Mouse (Mus musculus) liver, embryonic 15.5 days (tissue): ENCODE measurements around the gene Lama1. TPM values are rescaled to one million over a fixed set of nuclear protein-coding genes. Genes with fewer than 3 reads are reported as not detected.
"Not testable (repeated sequence)": the region's sequence is repeated elsewhere in the genome, so short reads cannot be mapped to it uniquely, and the experiment has no call there.

Source experiments
- ATAC-seq: fragments of 200-750 bp; cut with Nextera tagmentation; 2 replicates; pipeline ENCODE4 v1.8.0; 2017; ENCODE audit warnings: moderate number of reproducible peaks, mild to moderate bottlenecking, moderate library complexity; ENCODE audit not compliant: insufficient read depth
- H3K27ac ChIP-seq: fragments of 300-500 bp; sonication (generic); replicated peaks from 2 replicates; pipeline ENCODE4 v1.5.1; 2015; ENCODE audit warnings: mild to moderate bottlenecking, inconsistent platforms
- H3K27me3 ChIP-seq: fragments of 300-500 bp; sonication (generic); 2 replicates; pipeline ENCODE4 v1.6.1; 2015; ENCODE audit warnings: mild to moderate bottlenecking, inconsistent platforms
- H3K36me3 ChIP-seq: fragments of 300-500 bp; sonication (generic); replicated peaks from 2 replicates; pipeline ENCODE4 v1.6.1; 2015; ENCODE audit warnings: moderate library complexity, mild to moderate bottlenecking, inconsistent platforms
- H3K4me1 ChIP-seq: fragments of 300-500 bp; sonication (generic); replicated peaks from 2 replicates; pipeline ENCODE4 v1.6.1; 2015; ENCODE audit warnings: inconsistent platforms
- H3K4me2 ChIP-seq: fragments of 300-500 bp; sonication (generic); 2 replicates; pipeline ENCODE4 v1.6.1; 2015; ENCODE audit warnings: moderate library complexity, mild to moderate bottlenecking, inconsistent platforms
- H3K4me3 ChIP-seq: fragments of 300-500 bp; sonication (generic); replicated peaks from 2 replicates; pipeline ENCODE4 v1.5.1; 2015; ENCODE audit warnings: mild to moderate bottlenecking, inconsistent platforms
- H3K9ac ChIP-seq: fragments of 300-500 bp; sonication (generic); 2 replicates; pipeline ENCODE4 v1.6.1; 2015; ENCODE audit warnings: moderate library complexity, mild to moderate bottlenecking, inconsistent platforms
- H3K9me3 ChIP-seq: fragments of 300-500 bp; sonication (generic); replicated peaks from 2 replicates; pipeline ENCODE4 v1.6.1; 2016; ENCODE audit warnings: inconsistent platforms
- WGBS: fragments of 180-500 bp; shearing (Covaris S2); methylation state at CpG from one replicate; pipeline ENCODE4 v1.1.7; 2015; ENCODE audit warnings: mixed read lengths; ENCODE audit not compliant: insufficient replicate concordance; 5-methylcytosine and 5-hydroxymethylcytosine counted together
- polyA plus RNA-seq: library from polyadenylated mRNA; unstranded; fragments of >200 nt; fragmentation: Nextera tagmentation; extraction: Ambion mirVana; gene quantifications from 2 replicates; pipeline ENCODE4 v1.2.1, GENCODE M21; 2015

The Lama1 gene
- polyA plus RNA-seq, 1 experiment from 2014 or later, result 0.82 TPM

- H3K4me1 ChIP-seq, result no peaks in the 10 kb centered on the region
- WGBS, result 74% methylated on average over 19 of the region's 19 CpGs
- H3K4me2 ChIP-seq, result no peak overlapping the region
- no peak for ATAC-seq
- H3K36me3 ChIP-seq, result no peaks in the 10 kb centered on the region
- no peak overlapping the region for H3K4me3 ChIP-seq
- no peak overlapping the region for H3K9ac ChIP-seq
- H3K9me3 ChIP-seq, result no peaks in the 10 kb centered on the region
- no peak overlapping the region for H3K27ac ChIP-seq
- no peaks in the 10 kb centered on the region for H3K27me3 ChIP-seq
Observed at GRCm38 (mm10) chr17:67715466-67715865, 18.4 kb downstream of the Lama1 start.

GRCm38 (mm10) chr17:67722055-67722454, 25.0 kb downstream of the Lama1 start:
- H3K9me3 ChIP-seq, result no peaks in the 10 kb centered on the region
- no peak overlapping the region for H3K9ac ChIP-seq
- WGBS, result 60% methylated on average over 7 of the region's 7 CpGs
- H3K36me3 ChIP-seq, result no peaks in the 10 kb centered on the region
- H3K27ac ChIP-seq, result no peak overlapping the region
- H3K4me1 ChIP-seq, result no peaks in the 10 kb centered on the region
- no peak overlapping the region for H3K4me3 ChIP-seq
- no peak overlapping the region for H3K4me2 ChIP-seq
- no peaks in the 10 kb centered on the region for H3K27me3 ChIP-seq
- ATAC-seq, result no peak

- ATAC-seq, result no peak
- no peak overlapping the region for H3K9ac ChIP-seq
- no peaks in the 10 kb centered on the region for H3K4me1 ChIP-seq
- H3K4me3 ChIP-seq, result no peak overlapping the region
- WGBS, result 78% methylated on average over 1 of the region's 1 CpGs
- H3K9me3 ChIP-seq, result no peaks in the 10 kb centered on the region
- no peak overlapping the region for H3K4me2 ChIP-seq
- no peaks in the 10 kb centered on the region for H3K36me3 ChIP-seq
- no peak overlapping the region for H3K27ac ChIP-seq
- H3K27me3 ChIP-seq, result no peaks in the 10 kb centered on the region
Observed at GRCm38 (mm10) chr17:67722578-67722977, 25.5 kb downstream of the Lama1 start.

- 62% methylated on average over 14 of the region's 14 CpGs for WGBS
- Histone ChIP-seq H3K36me3 (no peaks in the 10 kb centered on the region), H3K4me3 (no peak overlapping the region), H3K4me1 (no peaks in the 10 kb centered on the region), H3K27me3 (no peaks in the 10 kb centered on the region), H3K9ac (no peak overlapping the region), H3K9me3 (no peaks in the 10 kb centered on the region), H3K4me2 (no peak overlapping the region), H3K27ac (no peak overlapping the region)
- no peak for ATAC-seq
Observed at GRCm38 (mm10) chr17:67723175-67724067, 26.4 kb downstream of the Lama1 start.

- ATAC-seq, result no peak
- Histone ChIP-seq H3K9me3 (no peaks in the 10 kb centered on the region), H3K4me1 (no peaks in the 10 kb centered on the region), H3K4me3 (no peak overlapping the region), H3K36me3 (no peaks in the 10 kb centered on the region), H3K9ac (no peak overlapping the region), H3K4me2 (no peak overlapping the region), H3K27ac (no peak overlapping the region), H3K27me3 (no peaks in the 10 kb centered on the region)
- 75% methylated on average over 11 of the region's 11 CpGs for WGBS
Observed at GRCm38 (mm10) chr17:67726601-67727000, 29.5 kb downstream of the Lama1 start.

GRCm38 (mm10) chr17:67728751-67729150, 31.7 kb downstream of the Lama1 start:
- no peak for ATAC-seq
- Histone ChIP-seq H3K27ac (no peak overlapping the region), H3K4me1 (no peaks in the 10 kb centered on the region), H3K9me3 (no peaks in the 10 kb centered on the region), H3K9ac (no peak overlapping the region), H3K36me3 (no peaks in the 10 kb centered on the region), H3K4me2 (no peak overlapping the region), H3K4me3 (no peak overlapping the region), H3K27me3 (no peaks in the 10 kb centered on the region)
- 39% methylated on average over 7 of the region's 7 CpGs for WGBS

- Histone ChIP-seq H3K4me1 (no peaks in the 10 kb centered on the region), H3K27me3 (no peaks in the 10 kb centered on the region), H3K9ac (no peak overlapping the region), H3K36me3 (no peaks in the 10 kb centered on the region), H3K4me2 (no peak overlapping the region), H3K9me3 (no peaks in the 10 kb centered on the region), H3K27ac (no peak overlapping the region), H3K4me3 (no peak overlapping the region)
- WGBS, result 22% methylated on average over 3 of the region's 3 CpGs
- ATAC-seq, result no peak
Observed at GRCm38 (mm10) chr17:67731096-67731495, 34.0 kb downstream of the Lama1 start.

- H3K27ac ChIP-seq, result no peak overlapping the region
- ATAC-seq, result no peak
- WGBS, result 65% methylated on average over 11 of the region's 11 CpGs
Observed at GRCm38 (mm10) chr17:67731964-67732363, 34.9 kb downstream of the Lama1 start.

GRCm38 (mm10) chr17:67733516-67733915, 36.5 kb downstream of the Lama1 start:
- no peaks in the 10 kb centered on the region for H3K9me3 ChIP-seq
- H3K27me3 ChIP-seq, result no peaks in the 10 kb centered on the region
- no peaks in the 10 kb centered on the region for H3K36me3 ChIP-seq
- ATAC-seq, result no peak
- H3K9ac ChIP-seq, result no peak overlapping the region
- no peak overlapping the region for H3K4me3 ChIP-seq
- 39% methylated on average over 12 of the region's 12 CpGs for WGBS
- no peak overlapping the region for H3K4me2 ChIP-seq
- H3K4me1 ChIP-seq, result no peaks in the 10 kb centered on the region
- H3K27ac ChIP-seq, result no peak overlapping the region

More at GRCm38 (mm10) chr17:67731964-67732363, 34.9 kb downstream of the Lama1 start:
- Histone ChIP-seq H3K4me1 (no peaks in the 10 kb centered on the region), H3K4me2 (no peak overlapping the region), H3K9ac (no peak overlapping the region), H3K9me3 (no peaks in the 10 kb centered on the region), H3K4me3 (no peak overlapping the region), H3K36me3 (no peaks in the 10 kb centered on the region), H3K27me3 (no peaks in the 10 kb centered on the region)

GRCm38 (mm10) chr17:67735722-67736121, 38.7 kb downstream of the Lama1 start:
- no peak for ATAC-seq

GRCm38 (mm10) chr17:67741229-67741628, 44.2 kb downstream of the Lama1 start:
- H3K27me3 ChIP-seq, H3K36me3 ChIP-seq, H3K9me3 ChIP-seq, H3K27ac ChIP-seq, H3K4me1 ChIP-seq, ATAC-seq, H3K9ac ChIP-seq, H3K4me3 ChIP-seq, H3K4me2 ChIP-seq: not testable (repeated sequence)

More at GRCm38 (mm10) chr17:67735722-67736121, 38.7 kb downstream of the Lama1 start:
- Histone ChIP-seq H3K9ac (no peak overlapping the region), H3K4me1 (no peaks in the 10 kb centered on the region), H3K9me3 (no peaks in the 10 kb centered on the region), H3K4me2 (no peak overlapping the region), H3K27me3 (no peaks in the 10 kb centered on the region), H3K4me3 (no peak overlapping the region), H3K27ac (no peak overlapping the region), H3K36me3 (no peaks in the 10 kb centered on the region)
- 56% methylated on average over 6 of the region's 6 CpGs for WGBS
